Mouse (Mus musculus) G1E (cell line): ENCODE measurements around the gene Rbm4.

Source experiments
- CTCF ChIP-seq: IDR thresholded peaks from 2 replicates; pipeline ENCODE4 v1.5.1; 2012; ENCODE audit warnings: low read depth, low read length, inconsistent platforms, mixed read lengths
- GATA1 ChIP-seq: IDR thresholded peaks from 2 replicates; pipeline ENCODE4 v1.6.1; 2012; ENCODE audit warnings: borderline replicate concordance, low read length, inconsistent platforms, mixed read lengths
- GATA2 ChIP-seq: IDR thresholded peaks from 2 replicates; pipeline ENCODE4 v1.6.1; 2012; ENCODE audit warnings: low read depth, low read length, inconsistent platforms, borderline replicate concordance
- TAL1 ChIP-seq: conservative IDR thresholded peaks from 2 replicates; pipeline ENCODE4 v1.6.1; 2012; ENCODE audit warnings: low read depth, low read length, inconsistent platforms, mixed read lengths

DNA sequence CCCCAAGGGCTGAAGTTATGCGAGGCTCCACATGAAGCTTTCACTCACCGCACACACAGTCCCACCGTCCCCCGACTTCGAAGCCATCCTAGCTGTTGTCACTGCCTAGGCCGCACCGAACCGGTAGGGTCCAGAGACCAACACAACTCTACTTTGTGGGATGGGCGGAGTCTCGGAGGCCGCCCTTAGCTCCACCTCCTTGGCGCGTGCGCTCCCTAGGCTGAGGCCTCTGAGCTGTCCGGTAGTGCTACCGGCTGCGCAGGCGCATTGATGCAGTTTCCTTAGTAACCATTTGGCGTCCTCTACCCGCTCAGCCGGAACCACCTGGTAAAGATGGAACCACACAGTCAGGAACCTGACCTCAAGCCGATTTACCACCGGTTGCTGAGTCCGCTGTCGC is 45.4 kb upstream of the Rbm4 start, which contains the start of the genes Ccs and Ccdc87:
- TF ChIP-seq GATA2 (no peak), TAL1 (no peak), GATA1 (no peak), CTCF (no peak)
